Mouse (Mus musculus): ENCODE results near the gene Ctnna2. TPM values are rescaled to one million over a fixed set of nuclear protein-coding genes. Genes with fewer than 3 reads are reported as not detected.

The Ctnna2 gene
- total and polyA plus RNA-seq, 2 experiments from 2014 or later, result 91.5 to 243 TPM

DNA sequence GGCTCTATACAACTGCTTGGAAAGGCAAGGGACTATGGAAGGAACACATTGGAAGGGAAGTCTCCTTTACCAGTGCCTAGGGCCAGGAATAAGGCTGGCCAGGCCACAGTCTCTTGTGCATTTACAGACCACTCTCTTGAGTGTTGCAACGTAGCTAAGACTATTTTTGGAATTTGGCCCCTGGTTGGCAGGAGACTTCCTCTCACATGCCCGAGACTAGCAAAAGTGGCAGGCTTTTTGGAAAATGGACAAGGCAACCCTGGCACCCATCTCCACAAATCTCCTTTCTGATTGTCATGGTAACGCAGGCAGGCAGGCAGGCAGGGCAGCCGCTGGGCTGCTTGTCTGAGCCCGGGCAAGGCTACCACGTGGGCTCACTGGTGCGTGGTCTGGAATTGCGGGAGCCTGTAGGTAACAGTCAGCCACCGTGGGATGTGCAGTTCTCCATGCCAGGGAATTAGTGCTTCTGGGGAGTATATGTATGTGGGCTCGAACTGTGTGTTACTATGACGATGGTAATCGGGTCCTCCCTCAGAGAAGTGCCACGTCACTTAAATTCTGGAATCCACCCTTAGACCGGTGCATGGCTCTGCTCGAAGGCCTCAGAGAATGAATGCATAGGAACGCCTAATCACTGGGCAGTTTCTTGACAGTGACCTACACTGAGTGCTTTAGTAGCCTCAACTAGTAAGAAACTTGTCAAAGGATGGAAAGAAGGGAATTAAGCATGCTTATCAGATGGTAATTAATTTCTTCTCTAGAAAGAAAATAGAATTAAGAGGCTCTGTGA, 756.5 kb downstream of the Ctnna2 start:
- H3K4me3 ChIP-seq (ENCODE audit: low read depth, low read length), result no peak overlapping the region
- no peak overlapping the region for H3K9ac ChIP-seq
- H3K9me3 ChIP-seq (ENCODE audit: low read length), result no peaks in the 10 kb centered on the region
- no peaks in the 10 kb centered on the region for H3K36me3 ChIP-seq (ENCODE audit: insufficient read depth)
- no peak overlapping the region for H3K27ac ChIP-seq (ENCODE audit: low read depth, low read length)
- peak overlapping the region; percentile 8; the same call in 1 of the 2 replicates for H3K4me2 ChIP-seq (ENCODE audit: low read depth)
- ATAC-seq (peak; percentile 91), DNase-seq (peak; percentile 73)
- WGBS, result 19% methylated on average over 16 of the region's 16 CpGs
- no peak for TF ChIP-seq CTCF (IDR thresholded peaks at IDR 0.05; ENCODE audit: low read depth)
- H3K27me3 ChIP-seq (ENCODE audit: insufficient read depth, low read length), result no peaks in the 10 kb centered on the region
- peaks cover 8% of the 10 kb centered on the region; the same call in 1 of the 2 replicates for H3K4me1 ChIP-seq (ENCODE audit: insufficient read depth)

- H3K27ac ChIP-seq (ENCODE audit: low read depth, low read length), result no peak overlapping the region
- no peak for TF ChIP-seq CTCF (IDR thresholded peaks at IDR 0.05; ENCODE audit: low read depth)
- H3K4me3 ChIP-seq (ENCODE audit: low read depth, low read length), result no peak overlapping the region
- no peaks in the 10 kb centered on the region for H3K36me3 ChIP-seq (ENCODE audit: insufficient read depth)
- 16% methylated on average over 4 of the region's 4 CpGs for WGBS
- H3K9me3 ChIP-seq (ENCODE audit: low read length), result no peaks in the 10 kb centered on the region
- H3K4me2 ChIP-seq (ENCODE audit: low read depth), result no peak overlapping the region
- H3K9ac ChIP-seq, result no peak overlapping the region
- ATAC-seq, result no peak
- DNase-seq, result no peak
- H3K4me1 ChIP-seq (ENCODE audit: insufficient read depth), result peaks cover 8% of the 10 kb centered on the region; the same call in 1 of the 2 replicates
- no peaks in the 10 kb centered on the region for H3K27me3 ChIP-seq (ENCODE audit: insufficient read depth, low read length)
Observed at GRCm38 (mm10) chr6:77220776-77221175, 758.7 kb downstream of the Ctnna2 start.

DNA sequence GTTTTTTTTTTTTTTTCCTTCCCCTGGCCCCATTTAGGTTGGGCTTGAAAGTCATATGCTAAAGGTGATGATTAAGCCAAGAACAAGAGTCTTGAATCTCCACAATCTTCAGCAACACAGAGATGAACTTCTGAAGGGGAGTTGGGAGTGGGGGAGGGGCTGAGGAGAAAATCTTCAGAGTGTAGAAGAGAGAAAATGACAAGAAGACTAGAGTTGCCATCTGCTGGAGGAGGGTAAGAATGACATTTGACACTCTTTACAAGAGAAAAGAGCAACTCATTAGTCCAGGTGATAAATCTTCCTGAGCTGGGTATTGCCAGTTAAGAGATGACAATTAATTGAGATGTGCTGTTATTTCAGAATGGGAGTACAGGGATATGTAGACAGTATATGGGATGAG, 760.6 kb downstream of the Ctnna2 start:
- Histone ChIP-seq H3K9ac (no peak overlapping the region), H3K27me3 (ENCODE audit: insufficient read depth, low read length) (no peaks in the 10 kb centered on the region), H3K27ac (ENCODE audit: low read depth, low read length) (no peak overlapping the region), H3K9me3 (ENCODE audit: low read length) (no peaks in the 10 kb centered on the region), H3K4me3 (ENCODE audit: low read depth, low read length) (no peak overlapping the region), H3K4me1 (ENCODE audit: insufficient read depth) (peaks cover 8% of the 10 kb centered on the region; the same call in 1 of the 2 replicates), H3K4me2 (ENCODE audit: low read depth) (no peak overlapping the region), H3K36me3 (ENCODE audit: insufficient read depth) (no peaks in the 10 kb centered on the region)
- DNase-seq (peak; percentile 56), ATAC-seq (no peak)
- peak; percentile 57 for TF ChIP-seq CTCF (IDR thresholded peaks at IDR 0.05; ENCODE audit: low read depth)

GRCm38 (mm10) chr6:77215322-77215721, 764.2 kb downstream of the Ctnna2 start:
- no peaks in the 10 kb centered on the region for H3K27me3 ChIP-seq (ENCODE audit: insufficient read depth, low read length)
- no peaks in the 10 kb centered on the region for H3K4me1 ChIP-seq (ENCODE audit: insufficient read depth)
- WGBS, result 61% methylated on average over 4 of the region's 4 CpGs
- no peak for DNase-seq
- no peaks in the 10 kb centered on the region for H3K36me3 ChIP-seq (ENCODE audit: insufficient read depth)
- H3K27ac ChIP-seq (ENCODE audit: low read depth, low read length), result no peak overlapping the region
- H3K4me3 ChIP-seq (ENCODE audit: low read depth, low read length), result no peak overlapping the region
- H3K4me2 ChIP-seq (ENCODE audit: low read depth), result no peak overlapping the region
- TF ChIP-seq CTCF (IDR thresholded peaks at IDR 0.05; ENCODE audit: low read depth), result no peak
- ATAC-seq, result no peak
- no peak overlapping the region for H3K9ac ChIP-seq
- no peaks in the 10 kb centered on the region for H3K9me3 ChIP-seq (ENCODE audit: low read length)

DNA sequence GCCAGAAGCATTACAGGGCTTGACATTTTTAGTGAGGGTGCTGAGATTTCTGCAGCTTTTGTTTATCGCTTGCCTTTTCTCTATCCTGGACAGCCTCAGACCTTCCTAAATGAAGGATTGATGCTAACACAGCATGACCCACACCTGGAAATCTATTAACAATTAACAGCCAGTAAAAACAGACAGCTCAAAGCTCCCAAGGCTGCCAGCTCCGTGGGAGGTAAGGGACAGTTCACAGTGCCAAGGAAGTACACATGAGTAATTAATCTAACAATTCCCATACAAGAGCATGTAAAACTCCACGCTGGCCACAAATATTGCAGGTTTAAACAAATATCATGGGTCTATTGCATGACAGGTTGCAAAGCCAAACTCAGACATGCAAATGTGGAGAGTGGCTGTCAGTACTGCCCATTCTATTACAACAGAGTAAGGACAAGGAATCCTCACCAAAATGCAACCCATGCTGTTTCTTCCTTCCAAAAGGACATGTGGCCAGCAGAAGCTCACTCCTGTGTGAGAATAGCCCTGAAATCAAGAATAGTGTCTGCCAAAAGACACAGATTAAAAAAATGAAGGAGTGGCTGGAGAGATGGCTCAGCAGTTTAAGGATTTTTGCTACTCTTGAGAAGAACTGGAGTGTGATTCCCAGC, 765.6 kb downstream of the Ctnna2 start:
- no peaks in the 10 kb centered on the region for H3K36me3 ChIP-seq (ENCODE audit: insufficient read depth)
- no peaks in the 10 kb centered on the region for H3K27me3 ChIP-seq (ENCODE audit: insufficient read depth, low read length)
- no peak overlapping the region for H3K27ac ChIP-seq (ENCODE audit: low read depth, low read length)
- H3K9ac ChIP-seq, result no peak overlapping the region
- WGBS, result 16% methylated on average over 3 of the region's 3 CpGs
- no peaks in the 10 kb centered on the region for H3K9me3 ChIP-seq (ENCODE audit: low read length)
- ATAC-seq, result no peak
- H3K4me1 ChIP-seq (ENCODE audit: insufficient read depth), result no peaks in the 10 kb centered on the region
- H3K4me3 ChIP-seq (ENCODE audit: low read depth, low read length), result no peak overlapping the region
- no peak overlapping the region for H3K4me2 ChIP-seq (ENCODE audit: low read depth)
- DNase-seq, result no peak
- no peak for TF ChIP-seq CTCF (IDR thresholded peaks at IDR 0.05; ENCODE audit: low read depth)

- H3K27me3 ChIP-seq (ENCODE audit: insufficient read depth, low read length), result no peaks in the 10 kb centered on the region
- ATAC-seq, result peak; percentile 50; the same call in 1 of the 2 replicates
- no peak overlapping the region for H3K4me3 ChIP-seq (ENCODE audit: low read depth, low read length)
- DNase-seq, result no peak
- no peaks in the 10 kb centered on the region for H3K4me1 ChIP-seq (ENCODE audit: insufficient read depth)
- H3K4me2 ChIP-seq (ENCODE audit: low read depth), result no peak overlapping the region
- no peaks in the 10 kb centered on the region for H3K9me3 ChIP-seq (ENCODE audit: low read length)
- no peaks in the 10 kb centered on the region for H3K36me3 ChIP-seq (ENCODE audit: insufficient read depth)
- 56% methylated on average over 3 of the region's 3 CpGs for WGBS
- no peak overlapping the region for H3K27ac ChIP-seq (ENCODE audit: low read depth, low read length)
- no peak for TF ChIP-seq CTCF (IDR thresholded peaks at IDR 0.05; ENCODE audit: low read depth)
- no peak overlapping the region for H3K9ac ChIP-seq
Observed at GRCm38 (mm10) chr6:77209929-77210328, 769.6 kb downstream of the Ctnna2 start.

GRCm38 (mm10) chr6:77209183-77209582, 770.3 kb downstream of the Ctnna2 start:
- no peaks in the 10 kb centered on the region for H3K9me3 ChIP-seq (ENCODE audit: low read length)
- H3K9ac ChIP-seq, result no peak overlapping the region
- H3K27me3 ChIP-seq (ENCODE audit: insufficient read depth, low read length), result no peaks in the 10 kb centered on the region
- H3K27ac ChIP-seq (ENCODE audit: low read depth, low read length), result no peak overlapping the region
- no peaks in the 10 kb centered on the region for H3K36me3 ChIP-seq (ENCODE audit: insufficient read depth)
- TF ChIP-seq CTCF (IDR thresholded peaks at IDR 0.05; ENCODE audit: low read depth), result no peak
- DNase-seq, result peak; percentile 48
- no peak overlapping the region for H3K4me3 ChIP-seq (ENCODE audit: low read depth, low read length)
- H3K4me2 ChIP-seq (ENCODE audit: low read depth), result no peak overlapping the region
- WGBS, result 45% methylated on average over 1 of the region's 1 CpGs
- no peak for ATAC-seq
- no peaks in the 10 kb centered on the region for H3K4me1 ChIP-seq (ENCODE audit: insufficient read depth)
